Mouse (Mus musculus) cerebellum, postnatal 25 days (tissue): ENCODE results near the gene Ap4b1.
"Not testable (repeated sequence)": the region's sequence is repeated elsewhere in the genome, so short reads cannot be mapped to it uniquely, and the experiment has no call there.

Experiments used
- DNase-seq, 2 experiments: peaks; one replicate each; pipeline ENCODE4 v3.0.0; 2021; ENCODE audit warnings: mixed read lengths in 2 of 2

Ap4b1 gene

GRCm38 (mm10) chr3:103801631-103802531 is 7.4 kb upstream of the Ap4b1 start:
- peak; percentile 63 to 69 for DNase-seq

- no peak for DNase-seq
These were observed 6.5 kb upstream of the Ap4b1 start for GRCm38 (mm10) chr3:103802861-103803260.

GRCm38 (mm10) chr3:103805671-103806070 is 3.6 kb upstream of the Ap4b1 start:
- DNase-seq, result no peak

- no peak for DNase-seq
These were observed 455 bp downstream of the Ap4b1 start for GRCm38 (mm10) chr3:103809799-103810150.

- no peak for DNase-seq
These were observed 1.6 kb downstream of the Ap4b1 start for GRCm38 (mm10) chr3:103810967-103811366.

GRCm38 (mm10) chr3:103827548-103827947 is 18.2 kb downstream of the Ap4b1 start:
- DNase-seq, result no peak

- no peak for DNase-seq
These were observed 19.7 kb downstream of the Ap4b1 start for GRCm38 (mm10) chr3:103829036-103829435.

GRCm38 (mm10) chr3:103830681-103831080 is 21.4 kb downstream of the Ap4b1 start:
- not testable (repeated sequence) for DNase-seq

GRCm38 (mm10) chr3:103831146-103831545 is 21.8 kb downstream of the Ap4b1 start:
- peak; percentile 39 to 69 for DNase-seq

GRCm38 (mm10) chr3:103832426-103832825 is 23.1 kb downstream of the Ap4b1 start, which contains the start of gene Bcl2l15:
Gene Bcl2l15 (plus strand): TSS chr3:103832601.
- DNase-seq, result no peak

- DNase-seq, result no peak
These were observed 24.7 kb downstream of the Ap4b1 start for GRCm38 (mm10) chr3:103834001-103834400.

GRCm38 (mm10) chr3:103835272-103835950 is 26.1 kb downstream of the Ap4b1 start:
- no peak for DNase-seq

- peak; percentile 68 to 69 for DNase-seq
These were observed 26.6 kb downstream of the Ap4b1 start for GRCm38 (mm10) chr3:103835951-103836310.

- no peak for DNase-seq
These were observed 27.1 kb downstream of the Ap4b1 start for GRCm38 (mm10) chr3:103836453-103836852.

- DNase-seq, result no peak
These were observed 30.4 kb downstream of the Ap4b1 start for GRCm38 (mm10) chr3:103839711-103840110.

GRCm38 (mm10) chr3:103840195-103840594 is 30.9 kb downstream of the Ap4b1 start:
- not testable (repeated sequence) for DNase-seq

GRCm38 (mm10) chr3:103840946-103841345 is 31.6 kb downstream of the Ap4b1 start:
- not testable (repeated sequence) for DNase-seq

GRCm38 (mm10) chr3:103850644-103851363 is 41.5 kb downstream of the Ap4b1 start:
- peak; percentile 89 to 90 for DNase-seq

GRCm38 (mm10) chr3:103851481-103851880 is 42.2 kb downstream of the Ap4b1 start:
- peak in 1 of 2 experiments; percentile 61 for DNase-seq

- DNase-seq, result peak; percentile 66 to 73
These were observed 42.6 kb downstream of the Ap4b1 start for GRCm38 (mm10) chr3:103851882-103852281.

GRCm38 (mm10) chr3:103852565-103853299 is 43.4 kb downstream of the Ap4b1 start:
- DNase-seq, result peak; percentile 78 to 92

- DNase-seq, result peak; percentile 71 to 76
These were observed 44.5 kb downstream of the Ap4b1 start for GRCm38 (mm10) chr3:103853804-103854203.
